Mouse (Mus musculus): Measurements from ENCODE around the gene Zfp383. TPM values are rescaled to one million over a fixed set of nuclear protein-coding genes. Genes with fewer than 3 reads are reported as not detected.
"Not testable (repeated sequence)": the region's sequence is repeated elsewhere in the genome, so short reads cannot be mapped to it uniquely, and the experiment has no call there.

The Zfp383 gene
- total RNA-seq (2021) = 1 to 10 TPM; 4.2 to 4.6 TPM
- long read RNA-seq, experiment 1, partial matches to known transcripts = 0 of 2 reads
- long read RNA-seq, experiment 1, other reads (novel, unspliced or antisense) = 1 of 2 reads
- long read RNA-seq, experiment 2, partial matches to known transcripts = 0 of 1 reads
- long read RNA-seq, experiment 2, other reads (novel, unspliced or antisense) = 0 of 1 reads

GRCm38 (mm10) chr7:29908130-29908950 lies at the start of gene Zfp383:
TSS of gene Zfp383 (plus strand) at chr7:29908223.
- peak; percentile 87 for DNase-seq (ENCODE audit: low spot score)

- peak; percentile 93 for DNase-seq (ENCODE audit: low spot score)
Measured at GRCm38 (mm10) chr7:29859532-29860517, 48.2 kb upstream of the Zfp383 start, which contains the start of gene Zfp420. TSS of gene Zfp420 (plus strand) at chr7:29859979.

GRCm38 (mm10) chr7:29861660-29862059 lies 46.4 kb upstream of the Zfp383 start:
- no peak for DNase-seq (ENCODE audit: low spot score)

GRCm38 (mm10) chr7:29874256-29874655 lies 33.8 kb upstream of the Zfp383 start:
- no peak for DNase-seq (ENCODE audit: low spot score)

- not testable (repeated sequence) for DNase-seq (ENCODE audit: low spot score)
Measured at GRCm38 (mm10) chr7:29877561-29877960, 30.5 kb upstream of the Zfp383 start.

GRCm38 (mm10) chr7:29880056-29880455 lies 28.0 kb upstream of the Zfp383 start:
- DNase-seq (ENCODE audit: low spot score) = no peak

- DNase-seq (ENCODE audit: low spot score) = no peak
Measured at GRCm38 (mm10) chr7:29880916-29881315, 27.1 kb upstream of the Zfp383 start.

GRCm38 (mm10) chr7:29890501-29890900 lies 17.5 kb upstream of the Zfp383 start:
- DNase-seq (ENCODE audit: low spot score) = no peak

- no peak for DNase-seq (ENCODE audit: low spot score)
Measured at GRCm38 (mm10) chr7:29892756-29893155, 15.3 kb upstream of the Zfp383 start.

GRCm38 (mm10) chr7:29898351-29898750 lies 9.7 kb upstream of the Zfp383 start:
- DNase-seq (ENCODE audit: low spot score) = no peak

GRCm38 (mm10) chr7:29904101-29904500 lies 3.9 kb upstream of the Zfp383 start:
- DNase-seq (ENCODE audit: low spot score) = no peak

GRCm38 (mm10) chr7:29905966-29906681 lies 1.9 kb upstream of the Zfp383 start, which contains the start of gene Zfp27:
TSS of gene Zfp27 (minus strand) at chr7:29906572.
- peak; percentile 53 for DNase-seq (ENCODE audit: low spot score)

GRCm38 (mm10) chr7:29906682-29907058 lies 1.4 kb upstream of the Zfp383 start:
- DNase-seq (ENCODE audit: low spot score) = no peak

- no peak for DNase-seq (ENCODE audit: low spot score)
Measured at GRCm38 (mm10) chr7:29907206-29907605, 817 bp upstream of the Zfp383 start.

- no peak for DNase-seq (ENCODE audit: low spot score)
Measured at GRCm38 (mm10) chr7:29910252-29910651, 2.2 kb downstream of the Zfp383 start.

GRCm38 (mm10) chr7:29912172-29912571 lies 4.1 kb downstream of the Zfp383 start:
- DNase-seq (ENCODE audit: low spot score) = no peak

- peak; percentile 27 for DNase-seq (ENCODE audit: low spot score)
Measured at GRCm38 (mm10) chr7:29917371-29918061, 9.5 kb downstream of the Zfp383 start.

GRCm38 (mm10) chr7:29918062-29918453 lies 10.0 kb downstream of the Zfp383 start:
- no peak for DNase-seq (ENCODE audit: low spot score)

- DNase-seq (ENCODE audit: low spot score) = no peak
Measured at GRCm38 (mm10) chr7:29921439-29922093, 13.5 kb downstream of the Zfp383 start.

- DNase-seq (ENCODE audit: low spot score) = peak; percentile 67
Measured at GRCm38 (mm10) chr7:29922780-29923179, 14.8 kb downstream of the Zfp383 start.
